Mouse (Mus musculus) midbrain, embryonic 16.5 days (tissue): ENCODE results near the gene B3galt6. TPM values are rescaled to one million over a fixed set of nuclear protein-coding genes. Genes with fewer than 3 reads are reported as not detected.

Experiments
- ATAC-seq: fragments of 200-750 bp; cut with Nextera tagmentation; 2 replicates; pipeline ENCODE4 v1.8.0; 2017; ENCODE audit warnings: moderate TSS enrichment
- H3K27ac ChIP-seq: fragments of 300-500 bp; sonication (generic); 2 replicates; pipeline ENCODE4 v1.5.1; 2014; ENCODE audit warnings: mild to moderate bottlenecking, low read length, mixed read lengths
- H3K27me3 ChIP-seq: fragments of 300-500 bp; sonication (generic); 2 replicates; pipeline ENCODE4 v1.6.1; 2014; ENCODE audit warnings: low read depth, low read length, mixed read lengths; ENCODE audit not compliant: control insufficient read depth, insufficient read depth
- H3K36me3 ChIP-seq: fragments of 300-500 bp; sonication (generic); 2 replicates; pipeline ENCODE4 v1.6.1; 2014; ENCODE audit warnings: mild to moderate bottlenecking, low read length, moderate library complexity, mixed read lengths; ENCODE audit not compliant: control insufficient read depth, insufficient read depth
- H3K4me1 ChIP-seq: fragments of 300-500 bp; sonication (generic); 2 replicates; pipeline ENCODE4 v1.6.1; 2014; ENCODE audit warnings: mild to moderate bottlenecking, low read length, mixed read lengths; ENCODE audit not compliant: control insufficient read depth, insufficient read depth
- H3K4me2 ChIP-seq: fragments of 300-500 bp; sonication (generic); 2 replicates; pipeline ENCODE4 v1.6.1; 2014; ENCODE audit warnings: mild to moderate bottlenecking, low read length, mixed read lengths
- H3K4me3 ChIP-seq: fragments of 300-500 bp; sonication (generic); 2 replicates; pipeline ENCODE4 v1.5.1; 2014; ENCODE audit warnings: low read depth, mild to moderate bottlenecking, low read length, moderate library complexity, mixed read lengths
- H3K9ac ChIP-seq: fragments of 300-500 bp; sonication (generic); 2 replicates; pipeline ENCODE4 v1.6.1; 2014; ENCODE audit warnings: low read depth, low read length, mixed read lengths
- H3K9me3 ChIP-seq: fragments of 300-500 bp; sonication (generic); replicated peaks from 2 replicates; pipeline ENCODE4 v1.6.1; 2014; ENCODE audit warnings: mild to moderate bottlenecking, low read length, mixed read lengths; ENCODE audit not compliant: control insufficient read depth, poor library complexity, severe bottlenecking
- WGBS: fragments of 180-500 bp; shearing (Covaris S2); extraction: QIAGEN DNeasy Blood & Tissue Kit; methylation state at CpG from one replicate; pipeline ENCODE4 v1.1.7; 2014; 5-methylcytosine and 5-hydroxymethylcytosine counted together
- polyA plus RNA-seq: library from polyadenylated mRNA; unstranded; fragments of >200 nt; fragmentation: Nextera tagmentation; extraction: Ambion mirVana; gene quantifications from 2 replicates; pipeline ENCODE4 v1.2.1, GENCODE M21; 2015

The B3galt6 gene
- polyA plus RNA-seq, 1 experiment from 2014 or later: 41.0 TPM

- H3K36me3 ChIP-seq: peaks cover 8% of the 10 kb centered on the region; the same call in 1 of the 2 replicates
- no peak overlapping the region for H3K27ac ChIP-seq
- no peaks in the 10 kb centered on the region for H3K9me3 ChIP-seq
- WGBS: 93% methylated on average over 7 of the region's 7 CpGs
- no peak overlapping the region for H3K4me3 ChIP-seq
- no peaks in the 10 kb centered on the region for H3K27me3 ChIP-seq
- H3K4me2 ChIP-seq: no peak overlapping the region
- H3K9ac ChIP-seq: no peak overlapping the region
- peaks cover 23% of the 10 kb centered on the region for H3K4me1 ChIP-seq
- ATAC-seq: no peak
These were observed 36.1 kb upstream of the B3galt6 start for GRCm38 (mm10) chr4:156028580-156028979.

- H3K9ac ChIP-seq: no peak within 1 kb of the TSS; the same call in 1 of the 2 replicates
- H3K4me2 ChIP-seq: no peak within 1 kb of the TSS
- peaks cover 11% of the 10 kb centered on the region for H3K4me1 ChIP-seq
- no peaks in the 10 kb centered on the region for H3K27me3 ChIP-seq
- no peak within 1 kb of the TSS for H3K27ac ChIP-seq
- peaks cover 8% of the 10 kb centered on the region; the same call in 1 of the 2 replicates for H3K36me3 ChIP-seq
- H3K9me3 ChIP-seq: no peaks in the 10 kb centered on the region
- WGBS: 64% methylated on average over 4 of the region's 4 CpGs
- H3K4me3 ChIP-seq: no peak within 1 kb of the TSS
- no peak for ATAC-seq
These were observed 33.6 kb upstream of the B3galt6 start, which contains the start of gene Tnfrsf18 for GRCm38 (mm10) chr4:156026013-156026412. Gene Tnfrsf18 (plus strand): TSS chr4:156026164.

- Histone ChIP-seq H3K9ac (no peak overlapping the region), H3K4me1 (no peaks in the 10 kb centered on the region), H3K27ac (no peak overlapping the region), H3K4me3 (no peak overlapping the region), H3K27me3 (no peaks in the 10 kb centered on the region), H3K36me3 (peaks cover 8% of the 10 kb centered on the region; the same call in 1 of the 2 replicates), H3K4me2 (no peak overlapping the region), H3K9me3 (no peaks in the 10 kb centered on the region)
- WGBS: 95% methylated on average over 7 of the region's 7 CpGs
- ATAC-seq: no peak
These were observed 31.7 kb upstream of the B3galt6 start for GRCm38 (mm10) chr4:156024184-156024583.

- no peaks in the 10 kb centered on the region for H3K27me3 ChIP-seq
- no peak overlapping the region for H3K27ac ChIP-seq
- no peaks in the 10 kb centered on the region for H3K4me1 ChIP-seq
- WGBS: 85% methylated on average over 9 of the region's 9 CpGs
- H3K9me3 ChIP-seq: no peaks in the 10 kb centered on the region
- no peak overlapping the region for H3K4me2 ChIP-seq
- no peak overlapping the region for H3K9ac ChIP-seq
- H3K36me3 ChIP-seq: peaks cover 8% of the 10 kb centered on the region; the same call in 1 of the 2 replicates
- no peak for ATAC-seq
- no peak overlapping the region for H3K4me3 ChIP-seq
These were observed 31.1 kb upstream of the B3galt6 start for GRCm38 (mm10) chr4:156023520-156023919.

GRCm38 (mm10) chr4:156021942-156022419, 29.5 kb upstream of the B3galt6 start:
- Histone ChIP-seq H3K4me1 (no peaks in the 10 kb centered on the region), H3K4me3 (no peak overlapping the region), H3K27me3 (no peaks in the 10 kb centered on the region), H3K4me2 (no peak overlapping the region), H3K36me3 (no peaks in the 10 kb centered on the region; the same call in 1 of the 2 replicates), H3K9ac (no peak overlapping the region), H3K27ac (no peak overlapping the region), H3K9me3 (no peaks in the 10 kb centered on the region)
- 90% methylated on average over 9 of the region's 9 CpGs for WGBS
- ATAC-seq: no peak

- H3K4me3 ChIP-seq: no peak overlapping the region
- no peaks in the 10 kb centered on the region for H3K4me1 ChIP-seq
- ATAC-seq: no peak
- no peak overlapping the region for H3K9ac ChIP-seq
- no peaks in the 10 kb centered on the region; the same call in 1 of the 2 replicates for H3K36me3 ChIP-seq
- H3K9me3 ChIP-seq: no peaks in the 10 kb centered on the region
- H3K4me2 ChIP-seq: no peak overlapping the region
- WGBS: 85% methylated on average over 3 of the region's 3 CpGs
- H3K27me3 ChIP-seq: no peaks in the 10 kb centered on the region
- no peak overlapping the region for H3K27ac ChIP-seq
These were observed 28.9 kb upstream of the B3galt6 start for GRCm38 (mm10) chr4:156021381-156021780.

GRCm38 (mm10) chr4:156019771-156020170, 27.3 kb upstream of the B3galt6 start:
- Histone ChIP-seq H3K4me2 (no peak overlapping the region), H3K27me3 (no peaks in the 10 kb centered on the region), H3K4me3 (no peak overlapping the region), H3K9me3 (no peaks in the 10 kb centered on the region), H3K36me3 (no peaks in the 10 kb centered on the region; the same call in 1 of the 2 replicates), H3K4me1 (no peaks in the 10 kb centered on the region), H3K9ac (no peak overlapping the region), H3K27ac (no peak overlapping the region)
- no peak for ATAC-seq
- WGBS: 95% methylated on average over 12 of the region's 12 CpGs

- H3K9ac ChIP-seq: no peak overlapping the region
- no peaks in the 10 kb centered on the region for H3K27me3 ChIP-seq
- H3K4me3 ChIP-seq: no peak overlapping the region
- no peak overlapping the region for H3K27ac ChIP-seq
- peaks cover 10% of the 10 kb centered on the region for H3K36me3 ChIP-seq
- H3K9me3 ChIP-seq: no peaks in the 10 kb centered on the region
- no peak overlapping the region for H3K4me2 ChIP-seq
- no peaks in the 10 kb centered on the region for H3K4me1 ChIP-seq
- ATAC-seq: no peak
- WGBS: 89% methylated on average over 2 of the region's 2 CpGs
These were observed 22.0 kb upstream of the B3galt6 start for GRCm38 (mm10) chr4:156014436-156014835.

GRCm38 (mm10) chr4:156013637-156014036, 21.2 kb upstream of the B3galt6 start, which contains the start of gene Tnfrsf4:
Gene Tnfrsf4 (plus strand): TSS chr4:156013843.
- Histone ChIP-seq H3K4me3 (no peak within 1 kb of the TSS), H3K27me3 (no peaks in the 10 kb centered on the region), H3K4me2 (no peak within 1 kb of the TSS), H3K9me3 (no peaks in the 10 kb centered on the region), H3K27ac (no peak within 1 kb of the TSS), H3K4me1 (no peaks in the 10 kb centered on the region), H3K36me3 (peaks cover 15% of the 10 kb centered on the region), H3K9ac (no peak within 1 kb of the TSS)
- ATAC-seq: no peak
- WGBS: 90% methylated on average over 8 of the region's 8 CpGs
